Mouse (Mus musculus): Measurements from ENCODE around the gene Snta1. TPM values are rescaled to one million over a fixed set of nuclear protein-coding genes. Genes with fewer than 3 reads are reported as not detected.
A peak's percentile ranks its signal among the peaks of the same experiment; 100 is the strongest.
"Not testable (repeated sequence)": the region's sequence is repeated elsewhere in the genome, so short reads cannot be mapped to it uniquely, and the experiment has no call there.

Snta1 gene
- polyA plus RNA-seq, 1 experiment from 2014 or later = 12.1 TPM

DNA sequence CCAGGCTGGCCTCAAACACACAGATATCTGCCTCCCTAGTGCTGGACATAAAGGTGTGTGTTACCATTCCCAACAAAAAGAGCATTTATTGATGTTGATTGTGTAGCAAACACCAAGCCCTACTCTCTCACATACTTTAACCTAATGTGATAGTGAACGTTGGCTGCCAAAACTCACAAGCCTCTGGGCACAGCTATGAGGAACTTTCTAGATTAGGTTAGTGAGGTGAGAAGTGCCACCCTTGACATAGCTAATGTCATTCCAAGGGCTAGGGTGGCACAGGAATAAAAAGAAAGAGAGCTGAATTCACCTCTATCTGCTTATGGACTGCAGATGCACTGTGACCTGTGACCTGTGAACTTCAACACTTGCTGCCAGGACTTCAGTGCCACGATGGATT, 11.4 kb downstream of the Snta1 start:
- 84% methylated on average over 2 of the region's 2 CpGs for WGBS
- H3K9ac ChIP-seq (replicated peaks) = no peak overlapping the region
- H3K36me3 ChIP-seq = peaks cover 4% of the 10 kb centered on the region; the same call in 1 of the 2 replicates
- no peak overlapping the region for H3K27ac ChIP-seq (replicated peaks)
- no peak overlapping the region for H3K4me3 ChIP-seq (replicated peaks)
- no peaks in the 10 kb centered on the region for H3K9me3 ChIP-seq (replicated peaks)
- H3K27me3 ChIP-seq (replicated peaks) = no peaks in the 10 kb centered on the region
- ATAC-seq (ENCODE audit: low FRiP score) = no peak
- H3K4me2 ChIP-seq = no peak overlapping the region
- no peaks in the 10 kb centered on the region for H3K4me1 ChIP-seq

DNA sequence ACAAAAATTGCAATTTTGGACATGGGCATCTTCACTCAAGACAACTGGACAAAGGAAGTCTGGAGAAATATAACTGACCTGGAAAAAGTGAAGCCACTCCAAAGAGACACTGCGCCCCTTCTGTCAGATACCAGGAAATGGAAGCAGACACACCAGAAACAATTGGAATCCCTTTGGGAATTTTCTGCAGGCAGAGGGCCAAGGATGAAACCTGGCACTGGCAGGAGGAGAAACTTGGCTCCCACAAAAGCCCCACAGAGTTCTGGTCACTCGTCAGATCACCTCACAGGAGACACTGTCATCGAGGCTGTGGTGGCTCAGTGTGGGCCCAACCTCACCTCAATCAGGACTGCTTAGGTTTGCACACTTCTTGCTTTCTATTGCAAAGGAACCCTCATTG, 13.3 kb downstream of the Snta1 start:
- H3K4me1 ChIP-seq = no peaks in the 10 kb centered on the region
- H3K9me3 ChIP-seq (replicated peaks) = no peaks in the 10 kb centered on the region
- no peaks in the 10 kb centered on the region; the same call in 1 of the 2 replicates for H3K36me3 ChIP-seq
- H3K4me3 ChIP-seq (replicated peaks) = no peak overlapping the region
- WGBS = 68% methylated on average over 3 of the region's 3 CpGs
- no peak overlapping the region for H3K9ac ChIP-seq (replicated peaks)
- no peak overlapping the region for H3K4me2 ChIP-seq
- H3K27me3 ChIP-seq (replicated peaks) = no peaks in the 10 kb centered on the region
- H3K27ac ChIP-seq (replicated peaks) = no peak overlapping the region
- no peak for ATAC-seq (ENCODE audit: low FRiP score)

DNA sequence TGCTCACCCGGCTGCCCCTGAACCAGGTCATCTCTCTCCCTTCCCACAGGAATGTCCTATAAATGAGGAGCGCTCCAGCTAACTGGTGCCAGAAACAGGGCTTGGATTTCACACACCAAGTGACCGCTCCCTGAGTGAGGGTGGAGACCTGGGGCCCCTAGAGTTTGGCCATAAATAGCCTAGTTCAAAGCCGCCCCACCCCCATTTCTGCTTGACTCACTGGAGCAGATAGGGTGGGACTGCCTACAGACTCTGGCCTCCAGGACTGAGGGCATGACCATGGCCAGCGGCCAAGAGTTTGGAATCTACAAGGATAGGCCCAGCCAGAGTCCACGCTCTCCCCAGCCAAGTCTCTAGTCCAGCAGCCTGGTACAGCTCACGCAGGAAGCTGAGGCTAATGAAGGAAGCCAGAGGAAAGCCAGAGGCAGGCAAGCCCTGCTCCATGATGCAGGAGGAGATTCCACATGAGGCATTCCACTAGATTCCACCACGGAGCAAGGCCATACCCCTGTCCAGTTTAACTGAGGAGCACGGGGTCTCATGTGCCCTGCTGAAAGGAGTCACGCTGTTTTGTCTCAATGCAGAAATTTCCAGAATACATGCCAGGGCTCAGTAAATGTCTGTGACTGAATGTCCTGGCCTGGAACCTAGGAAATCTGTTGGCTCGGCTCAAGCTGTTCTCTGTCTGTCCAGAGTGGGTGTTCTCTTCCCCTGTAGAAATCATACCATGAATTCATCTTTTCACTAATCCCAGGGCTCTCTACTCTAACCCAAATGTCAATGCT, 17.5 kb downstream of the Snta1 start:
- H3K4me2 ChIP-seq = no peak overlapping the region
- H3K9ac ChIP-seq (replicated peaks) = no peak overlapping the region
- no peak overlapping the region for H3K4me3 ChIP-seq (replicated peaks)
- no peaks in the 10 kb centered on the region for H3K36me3 ChIP-seq
- H3K27me3 ChIP-seq (replicated peaks) = no peaks in the 10 kb centered on the region
- peak overlapping the region; percentile 30; the same call in 1 of the 2 replicates for H3K27ac ChIP-seq (replicated peaks)
- H3K9me3 ChIP-seq (replicated peaks) = no peaks in the 10 kb centered on the region
- ATAC-seq (ENCODE audit: low FRiP score) = no peak
- no peaks in the 10 kb centered on the region for H3K4me1 ChIP-seq
- 77% methylated on average over 11 of the region's 11 CpGs for WGBS

DNA sequence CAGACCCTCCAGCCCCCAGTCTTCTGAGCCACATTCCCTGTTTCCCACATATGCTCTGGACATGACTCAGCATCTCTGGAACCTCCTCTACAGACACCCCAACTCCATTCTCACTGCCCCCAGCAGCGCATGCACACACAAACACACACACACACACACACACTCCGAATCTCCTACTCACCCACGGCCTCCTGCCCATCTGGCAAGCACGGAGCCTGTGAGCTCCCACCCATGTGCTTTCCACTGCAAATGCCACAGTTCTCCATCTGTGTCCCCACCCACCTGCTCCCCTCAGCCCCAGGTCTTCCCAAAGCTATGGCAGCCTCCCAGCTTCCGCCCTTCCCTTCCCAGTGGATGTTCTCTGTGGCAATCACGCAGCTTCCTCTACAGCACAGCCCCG, 28.8 kb downstream of the Snta1 start:
- Histone ChIP-seq H3K4me1 (no peaks in the 10 kb centered on the region), H3K27me3 (replicated peaks) (no peaks in the 10 kb centered on the region), H3K27ac (replicated peaks) (no peak overlapping the region), H3K9ac (replicated peaks) (no peak overlapping the region), H3K4me2 (no peak overlapping the region), H3K4me3 (replicated peaks) (no peak overlapping the region), H3K36me3 (peaks cover 13% of the 10 kb centered on the region), H3K9me3 (replicated peaks) (no peaks in the 10 kb centered on the region)
- no peak for ATAC-seq (ENCODE audit: low FRiP score)
- 76% methylated on average over 7 of the region's 7 CpGs for WGBS

DNA sequence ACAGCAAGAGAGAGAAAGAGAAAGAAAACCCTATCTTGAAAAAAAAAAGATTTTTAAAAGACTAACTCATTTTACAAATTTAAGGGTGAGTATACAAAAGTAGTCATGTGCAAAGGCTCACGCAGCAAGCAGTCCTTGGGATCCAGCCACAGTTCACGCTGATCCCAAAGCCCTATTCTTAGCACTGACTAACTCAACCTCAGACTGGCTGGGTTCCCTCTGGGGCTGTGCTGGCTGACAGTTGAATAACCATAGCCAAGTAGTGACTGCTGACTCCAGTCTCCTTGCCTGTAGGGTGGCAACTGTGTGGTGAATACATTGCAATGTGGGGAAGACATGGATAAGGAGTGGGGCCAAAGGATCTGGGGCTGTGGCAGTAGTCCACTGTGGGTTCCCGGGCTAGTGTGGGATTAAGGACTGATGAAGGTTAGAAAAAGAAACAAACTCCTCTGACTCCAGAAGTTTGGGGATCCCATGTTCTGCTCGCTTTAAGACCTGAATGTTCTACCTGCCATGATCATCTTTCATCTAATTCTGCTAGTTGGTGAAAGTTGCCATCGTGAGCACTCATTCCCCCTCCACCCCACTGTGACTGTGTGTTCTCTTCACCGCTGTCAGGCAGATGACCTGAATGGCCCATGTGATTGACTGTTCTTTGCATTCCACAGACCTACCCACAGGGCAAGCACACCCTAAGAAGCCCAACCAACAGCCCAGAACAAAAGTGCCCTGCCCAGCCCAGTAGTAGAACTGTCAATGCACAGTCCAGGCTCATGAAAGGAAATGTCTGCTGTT, 32.9 kb downstream of the Snta1 start:
- no peak overlapping the region for H3K4me2 ChIP-seq
- H3K4me3 ChIP-seq (replicated peaks) = no peak overlapping the region
- no peak overlapping the region for H3K27ac ChIP-seq (replicated peaks)
- no peaks in the 10 kb centered on the region for H3K9me3 ChIP-seq (replicated peaks)
- ATAC-seq (ENCODE audit: low FRiP score) = no peak
- no peak overlapping the region for H3K9ac ChIP-seq (replicated peaks)
- no peaks in the 10 kb centered on the region for H3K27me3 ChIP-seq (replicated peaks)
- 83% methylated on average over 6 of the region's 6 CpGs for WGBS
- peaks cover 10% of the 10 kb centered on the region for H3K4me1 ChIP-seq
- peaks cover 2% of the 10 kb centered on the region; the same call in 1 of the 2 replicates for H3K36me3 ChIP-seq

DNA sequence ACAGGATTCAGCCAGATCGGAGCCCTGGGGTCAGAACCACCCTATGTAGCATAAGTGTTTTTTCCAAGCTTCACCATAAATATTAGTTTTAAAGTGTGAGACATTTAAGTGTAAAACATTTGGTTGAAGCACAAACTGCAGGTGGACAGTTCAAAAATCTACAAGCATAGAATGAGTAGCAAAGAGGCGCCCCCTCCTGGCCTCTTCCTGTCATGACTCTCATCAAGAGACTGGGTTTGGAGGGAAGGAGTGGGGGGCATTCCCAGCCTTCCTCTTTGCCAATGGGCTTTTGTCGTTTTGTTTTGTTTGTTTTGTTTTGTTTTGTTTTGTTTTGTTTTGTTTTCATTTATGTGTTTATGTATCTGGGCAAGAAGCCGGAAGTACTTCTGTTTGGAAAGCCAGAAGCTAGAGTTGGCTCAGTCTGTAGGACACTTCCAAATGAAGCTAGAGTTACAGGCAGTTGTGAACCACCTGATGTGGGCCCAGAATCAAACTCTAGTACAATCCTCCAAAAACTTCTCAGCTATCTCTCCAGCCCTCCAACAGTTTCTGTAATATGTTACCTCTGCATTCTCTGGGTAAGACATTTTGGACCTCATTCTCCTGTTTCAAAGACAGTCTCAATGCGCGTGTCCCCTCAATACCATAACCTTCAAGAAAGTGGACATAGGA, 33.8 kb downstream of the Snta1 start:
- Histone ChIP-seq H3K4me2 (no peak overlapping the region), H3K27ac (replicated peaks) (no peak overlapping the region), H3K4me1 (peaks cover 10% of the 10 kb centered on the region), H3K9me3 (replicated peaks) (no peaks in the 10 kb centered on the region), H3K36me3 (peaks cover 6% of the 10 kb centered on the region; the same call in 1 of the 2 replicates), H3K4me3 (replicated peaks) (no peak overlapping the region), H3K9ac (replicated peaks) (no peak overlapping the region), H3K27me3 (replicated peaks) (no peaks in the 10 kb centered on the region)
- 59% methylated on average over 6 of the region's 6 CpGs for WGBS
- no peak for ATAC-seq (ENCODE audit: low FRiP score)

DNA sequence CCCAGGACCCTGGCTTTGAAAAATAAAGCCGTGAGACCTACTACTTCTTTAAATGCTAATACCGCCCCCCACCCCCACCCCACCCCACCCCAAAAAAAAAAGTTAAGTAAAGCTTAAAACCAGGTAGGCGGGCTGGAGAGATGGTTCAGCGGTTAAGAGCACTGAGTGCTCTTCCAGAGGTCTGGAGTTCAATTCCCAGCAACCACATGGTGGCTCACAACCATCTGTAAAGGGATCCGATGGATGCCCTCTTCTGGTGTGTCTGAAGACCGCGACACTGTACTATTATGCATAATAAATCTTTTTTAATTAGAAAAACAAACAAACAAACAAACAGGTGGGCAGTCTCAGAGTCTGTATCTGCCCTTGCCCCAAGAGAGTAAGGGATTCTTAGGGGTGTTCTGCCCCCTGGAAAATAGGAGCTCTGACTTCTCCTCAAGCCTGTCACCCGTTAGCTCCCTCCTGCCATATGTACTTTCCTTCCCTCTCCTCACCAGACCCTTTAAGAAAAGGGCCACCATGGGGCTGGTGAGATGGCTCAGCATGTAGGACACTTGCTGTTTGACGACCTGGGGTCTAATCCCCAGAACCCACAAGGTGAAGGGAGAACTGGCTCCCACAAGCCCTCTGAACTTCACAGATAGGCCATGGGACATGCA, 34.9 kb downstream of the Snta1 start, which contains the start of gene Cdk5rap1:
Cdk5rap1 (minus strand) TSS at position 169 of the 659 bp plus-strand sequence.
- Histone ChIP-seq H3K4me3 (replicated peaks) (peak within 1 kb of the TSS; percentile 92), H3K4me2 (peak within 1 kb of the TSS; percentile 75), H3K9me3 (replicated peaks) (no peaks in the 10 kb centered on the region), H3K4me1 (peaks cover 10% of the 10 kb centered on the region), H3K36me3 (peaks cover 12% of the 10 kb centered on the region; the same call in 1 of the 2 replicates), H3K9ac (replicated peaks) (peak within 1 kb of the TSS; percentile 80), H3K27me3 (replicated peaks) (no peaks in the 10 kb centered on the region), H3K27ac (replicated peaks) (peak within 1 kb of the TSS; percentile 90)
- 16% methylated on average over 9 of the region's 9 CpGs for WGBS
- peak; percentile 56; the same call in 1 of the 2 replicates for ATAC-seq (ENCODE audit: low FRiP score)

DNA sequence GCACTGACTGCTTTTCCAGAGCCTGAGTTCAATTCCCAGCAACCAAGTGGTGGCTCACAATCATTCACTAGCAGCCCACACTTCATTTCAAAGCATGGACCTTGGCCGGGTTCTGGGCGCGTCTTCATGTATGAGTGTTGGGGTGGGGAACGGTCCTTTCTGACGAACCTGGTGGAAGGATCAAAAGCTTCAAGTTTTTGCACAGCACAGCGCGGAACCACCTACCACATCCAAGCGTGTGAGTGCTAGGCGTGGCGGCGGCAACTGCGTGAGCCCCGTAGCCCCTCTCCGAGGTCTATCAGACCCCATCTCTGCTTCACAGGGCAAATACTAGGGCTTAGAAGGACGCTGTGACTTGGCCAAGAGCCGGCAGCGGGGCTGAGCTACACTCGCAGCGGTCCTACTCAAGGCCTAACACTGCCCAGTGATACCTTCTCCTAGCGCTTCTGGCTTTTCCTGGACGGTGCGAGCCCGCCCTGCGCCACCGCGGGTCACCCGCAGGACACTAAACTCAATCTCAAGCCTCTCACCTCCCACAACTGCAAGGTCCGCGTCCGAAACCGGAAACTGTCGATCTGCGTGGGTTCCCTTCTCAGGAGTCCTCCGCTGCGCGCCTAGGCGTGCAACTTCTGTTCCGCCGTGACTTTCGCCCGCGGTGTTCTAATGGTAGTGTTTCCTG, 35.6 kb downstream of the Snta1 start:
- H3K36me3 ChIP-seq = peaks cover 17% of the 10 kb centered on the region; the same call in 1 of the 2 replicates
- peak overlapping the region; percentile 80 for H3K9ac ChIP-seq (replicated peaks)
- H3K27me3 ChIP-seq (replicated peaks) = no peaks in the 10 kb centered on the region
- H3K9me3 ChIP-seq (replicated peaks) = no peaks in the 10 kb centered on the region
- ATAC-seq (ENCODE audit: low FRiP score) = peak; percentile 92
- peaks cover 10% of the 10 kb centered on the region for H3K4me1 ChIP-seq
- H3K27ac ChIP-seq (replicated peaks) = peak overlapping the region; percentile 90
- peak overlapping the region; percentile 92 for H3K4me3 ChIP-seq (replicated peaks)
- WGBS = under 1% methylated on average over 42 of the region's 42 CpGs
- peak overlapping the region; percentile 75 for H3K4me2 ChIP-seq

DNA sequence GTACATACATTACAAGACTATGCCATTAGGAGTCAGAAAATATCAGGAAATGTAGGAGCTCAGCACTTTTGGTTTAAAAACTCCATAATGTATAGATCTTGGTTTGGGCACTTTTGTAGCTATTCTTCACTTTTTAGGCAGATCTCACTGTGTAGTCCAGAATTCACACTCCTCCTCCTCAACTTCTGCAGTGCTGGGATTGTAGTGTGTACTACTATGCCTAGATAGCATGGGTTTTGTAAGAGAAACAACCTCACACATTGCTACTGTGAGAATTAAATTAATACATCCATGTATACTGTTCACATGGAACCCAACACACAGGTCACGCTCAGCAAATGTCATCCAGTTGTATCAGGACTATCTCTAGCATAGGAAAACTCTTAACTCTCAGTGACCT, 40.4 kb downstream of the Snta1 start:
- peaks cover 53% of the 10 kb centered on the region for H3K36me3 ChIP-seq
- no peak overlapping the region for H3K4me2 ChIP-seq
- WGBS = 98% methylated on average over 1 of the region's 1 CpGs
- H3K9ac ChIP-seq (replicated peaks) = no peak overlapping the region
- no peak overlapping the region for H3K4me3 ChIP-seq (replicated peaks)
- no peak for ATAC-seq (ENCODE audit: low FRiP score)
- H3K9me3 ChIP-seq (replicated peaks) = no peaks in the 10 kb centered on the region
- peaks cover 4% of the 10 kb centered on the region; the same call in 1 of the 2 replicates for H3K4me1 ChIP-seq
- H3K27ac ChIP-seq (replicated peaks) = no peak overlapping the region
- no peaks in the 10 kb centered on the region for H3K27me3 ChIP-seq (replicated peaks)

DNA sequence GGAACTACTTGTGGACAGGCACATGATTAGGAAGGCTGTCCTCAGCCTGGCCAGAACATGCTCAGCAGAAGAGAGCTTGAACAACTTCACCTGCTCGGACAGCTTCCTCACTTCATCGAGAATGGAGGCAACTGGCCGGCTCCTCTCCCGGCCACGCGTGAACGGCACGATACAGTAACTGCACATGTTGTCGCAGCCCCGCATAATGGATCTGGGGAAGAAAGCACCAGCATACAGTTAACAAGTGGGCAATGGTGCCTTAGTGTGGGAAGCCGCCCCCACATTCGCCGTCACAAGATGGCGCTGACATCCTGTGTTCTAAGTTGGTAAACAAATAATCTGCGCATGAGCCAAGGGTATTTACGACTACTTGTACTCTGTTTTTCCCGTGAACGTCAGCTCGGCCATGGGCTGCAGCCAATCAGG, 53.9 kb downstream of the Snta1 start:
- not testable (repeated sequence) for H3K4me1 ChIP-seq; H3K27me3 ChIP-seq (replicated peaks); H3K27ac ChIP-seq (replicated peaks); H3K9me3 ChIP-seq (replicated peaks); H3K9ac ChIP-seq (replicated peaks)
- 79% methylated on average over 16 of the region's 19 CpGs for WGBS
- peak overlapping the region; percentile 30 for H3K4me3 ChIP-seq (replicated peaks)
- H3K36me3 ChIP-seq = peaks cover 22% of the 10 kb centered on the region
- 0 out of 2 replicates have a peak, but pooled peaks have one; percentile 17 for ATAC-seq (ENCODE audit: low FRiP score)
- peak overlapping the region; percentile 40 for H3K4me2 ChIP-seq

Data from neural tube, embryonic 15.5 days (tissue).